ENCODE assay signal across 25 mouse cellular contexts in genomic region chr2:117827278-117827677, GRCm38 (mm10).
"Had no signal": no experiment of that assay in that cellular context is flagged by ENCODE, and none has a peak within 500 bp of the region (broad histone marks: within the 10 kb centered on the region; RNA-seq: fewer than 3 reads in every experiment).

No protein-coding gene starts in this region.

- H3K27ac ChIP-seq: gastrocnemius, adult 2 months; heart, embryonic 13.5 days; heart, embryonic 15.5 days; hindbrain, embryonic 13.5 days; hindbrain, embryonic 15.5 days; hindbrain, postnatal 0 days; intestine, embryonic 15.5 days; layer of hippocampus, adult 2 months; left cerebral cortex, adult 2 months; limb, embryonic 10.5 days; limb, embryonic 12.5 days; liver, embryonic 12.5 days had no signal

- DNase-seq: gastrocnemius, adult 2 months; gastrocnemius, postnatal 10 days; gastrocnemius, postnatal 25 days; heart, adult 18-20 months; heart, postnatal 14 days; heart, postnatal 36 days; kidney, adult 18-20 months; kidney, adult 8-10 months; kidney, postnatal 10 days; kidney, postnatal 25 days; kidney, postnatal 4 days; liver had no signal

- H3K27me3 ChIP-seq: heart, embryonic 13.5 days; heart, embryonic 15.5 days; hindbrain, embryonic 13.5 days; hindbrain, embryonic 15.5 days; intestine, embryonic 15.5 days; limb, embryonic 12.5 days; liver, embryonic 12.5 days had no signal

- H3K4me1 ChIP-seq: hindbrain, embryonic 13.5 days; hindbrain, embryonic 15.5 days; intestine, embryonic 15.5 days; limb, embryonic 10.5 days; limb, embryonic 12.5 days; liver, embryonic 12.5 days had no signal

- H3K4me3 ChIP-seq: gastrocnemius, adult 2 months; heart, embryonic 13.5 days; heart, embryonic 15.5 days; hindbrain, embryonic 13.5 days; hindbrain, embryonic 15.5 days; intestine, embryonic 15.5 days; layer of hippocampus, adult 2 months; left cerebral cortex, adult 2 months; limb, embryonic 10.5 days; limb, embryonic 12.5 days; liver, embryonic 12.5 days had no signal

- H3K9ac ChIP-seq: heart, embryonic 13.5 days; heart, embryonic 15.5 days; hindbrain, embryonic 13.5 days; hindbrain, embryonic 15.5 days; intestine, embryonic 15.5 days; limb, embryonic 12.5 days; liver, embryonic 12.5 days had no signal

- H3K9me3 ChIP-seq: heart, embryonic 13.5 days; heart, embryonic 15.5 days; hindbrain, embryonic 13.5 days; hindbrain, embryonic 15.5 days; intestine, embryonic 15.5 days; limb, embryonic 10.5 days; limb, embryonic 12.5 days; liver, embryonic 12.5 days had no signal

- H3K4me2 ChIP-seq: heart, embryonic 11.5 days; heart, embryonic 13.5 days; heart, embryonic 15.5 days; hindbrain, embryonic 13.5 days; hindbrain, embryonic 15.5 days; intestine, embryonic 15.5 days; limb, embryonic 12.5 days; liver, embryonic 12.5 days had no signal

- H3K36me3 ChIP-seq: heart, embryonic 13.5 days; heart, embryonic 15.5 days; hindbrain, embryonic 13.5 days; hindbrain, embryonic 15.5 days; intestine, embryonic 15.5 days; limb, embryonic 10.5 days; limb, embryonic 12.5 days; liver, embryonic 12.5 days had no signal

- ATAC-seq: hindbrain, postnatal 0 days; intestine, embryonic 15.5 days; intestine, postnatal 0 days; liver, embryonic 12.5 days had no signal
